Mouse (Mus musculus) lung, adult 2 months (tissue): ENCODE results near the gene Ecel1.

Experiments used
- CTCF ChIP-seq: fragments of 200-500 bp; IDR thresholded peaks from 2 replicates; pipeline ENCODE4 v1.5.1; 2011; ENCODE audit warnings: mild to moderate bottlenecking, low read length, control low read depth; ENCODE audit not compliant: insufficient read depth
- POLR2A ChIP-seq: fragments of 200-500 bp; IDR thresholded peaks from 2 replicates; pipeline ENCODE4 v1.6.1; 2011; ENCODE audit warnings: low read depth, mild to moderate bottlenecking, control low read depth, low read length, borderline replicate concordance; ENCODE audit errors: extremely low read depth

- TF ChIP-seq POLR2A = no peak
- no peak for TF ChIP-seq CTCF
Measured at GRCm38 (mm10) chr1:87183998-87184750, 27.9 kb upstream of the Ecel1 start.
